Mouse (Mus musculus) spleen, postnatal 14 days (tissue): ENCODE data around the gene Frmd4b.

Source experiments
- DNase-seq, 2 experiments: peaks; one replicate each; pipeline ENCODE4 v3.0.0; 2021 to 2022; ENCODE audit warnings: low spot score in 2 of 2

The Frmd4b gene

GRCm38 (mm10) chr6:97312545-97312939 lies 304.8 kb downstream of the Frmd4b start:
- DNase-seq, result no peak

GRCm38 (mm10) chr6:97311599-97312544 lies 305.5 kb downstream of the Frmd4b start:
- no peak for DNase-seq

GRCm38 (mm10) chr6:97310901-97311331 lies 306.4 kb downstream of the Frmd4b start:
- no peak for DNase-seq

- DNase-seq, result no peak
Observed at GRCm38 (mm10) chr6:97309161-97309560, 308.2 kb downstream of the Frmd4b start.

- no peak for DNase-seq
Observed at GRCm38 (mm10) chr6:97308562-97308961, 308.8 kb downstream of the Frmd4b start.

- no peak for DNase-seq
Observed at GRCm38 (mm10) chr6:97307231-97307630, 310.1 kb downstream of the Frmd4b start.

GRCm38 (mm10) chr6:97306351-97306750 lies 311.0 kb downstream of the Frmd4b start:
- no peak for DNase-seq

- DNase-seq, result no peak
Observed at GRCm38 (mm10) chr6:97305491-97305890, 311.9 kb downstream of the Frmd4b start.

- no peak for DNase-seq
Observed at GRCm38 (mm10) chr6:97305010-97305409, 312.3 kb downstream of the Frmd4b start.

GRCm38 (mm10) chr6:97303277-97304109 lies 313.8 kb downstream of the Frmd4b start:
- no peak for DNase-seq

GRCm38 (mm10) chr6:97302303-97302702 lies 315.0 kb downstream of the Frmd4b start:
- DNase-seq, result no peak

GRCm38 (mm10) chr6:97300659-97301058 lies 316.7 kb downstream of the Frmd4b start:
- DNase-seq, result no peak

GRCm38 (mm10) chr6:97300180-97300579 lies 317.2 kb downstream of the Frmd4b start:
- DNase-seq, result no peak

GRCm38 (mm10) chr6:97297151-97297550 lies 320.2 kb downstream of the Frmd4b start:
- no peak for DNase-seq

GRCm38 (mm10) chr6:97295866-97296527 lies 321.3 kb downstream of the Frmd4b start:
- no peak for DNase-seq

- no peak for DNase-seq
Observed at GRCm38 (mm10) chr6:97295416-97295815, 321.9 kb downstream of the Frmd4b start.

- DNase-seq, result no peak
Observed at GRCm38 (mm10) chr6:97293667-97294569, 323.4 kb downstream of the Frmd4b start.

- no peak for DNase-seq
Observed at GRCm38 (mm10) chr6:97292894-97293293, 324.4 kb downstream of the Frmd4b start.

- no peak for DNase-seq
Observed at GRCm38 (mm10) chr6:97292096-97292495, 325.2 kb downstream of the Frmd4b start.

GRCm38 (mm10) chr6:97291159-97291908 lies 326.0 kb downstream of the Frmd4b start:
- no peak for DNase-seq
